Mouse (Mus musculus) lung, postnatal 4 days (tissue): ENCODE results near the gene Atm.

ENCODE experiments used
- DNase-seq, 2 experiments: peaks; one replicate each; pipeline ENCODE4 v3.0.0; 2021

The Atm gene

DNA sequence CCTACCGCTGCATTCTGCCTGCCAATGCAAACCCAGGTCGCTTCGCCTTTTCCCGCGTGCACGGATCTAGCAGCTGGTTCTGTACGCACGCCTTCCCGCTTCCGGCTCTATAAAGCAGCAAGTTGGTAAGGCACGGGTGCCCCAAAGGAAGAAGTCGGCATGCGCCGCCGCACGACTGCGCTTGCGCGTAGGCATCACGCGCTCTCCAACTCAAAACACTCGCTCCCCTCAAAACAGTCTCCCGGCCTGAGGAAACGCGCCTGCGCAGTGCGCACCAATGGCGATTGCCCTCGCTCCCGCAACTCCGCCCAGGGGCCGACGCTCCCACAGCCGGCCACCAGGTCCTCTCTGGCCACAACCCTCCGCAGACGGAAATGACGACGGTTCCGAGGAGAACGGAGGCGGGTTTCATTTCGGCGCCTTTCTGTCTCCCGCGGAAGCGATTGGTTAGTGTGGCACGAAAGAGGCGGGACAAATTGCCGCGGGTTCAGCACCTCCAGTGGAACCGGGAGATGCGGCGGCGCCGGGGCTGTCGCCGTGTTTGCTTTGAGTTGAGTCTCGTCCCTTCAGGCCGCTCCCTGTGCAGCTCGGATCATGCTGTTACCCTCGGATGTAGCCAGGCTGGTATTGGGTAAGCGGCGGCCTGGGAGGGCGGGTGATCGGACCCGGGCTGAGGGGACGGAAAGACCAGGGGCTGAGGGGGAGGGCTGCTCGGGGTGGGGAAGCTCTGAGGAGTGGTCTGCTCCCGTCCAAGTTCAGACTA, at the start of gene Atm, which contains the start of gene Npat:
Atm (minus strand) TSS at position 183 of the 763 bp plus-strand sequence.
Npat (plus strand) TSS at position 490 of the 763 bp plus-strand sequence.
- DNase-seq, result peak; percentile 100

GRCm38 (mm10) chr9:53581870-53582269, 45.3 kb upstream of the Atm start:
- no peak for DNase-seq

- DNase-seq, result no peak
Measured at GRCm38 (mm10) chr9:53575721-53576120, 39.2 kb upstream of the Atm start.

- no peak for DNase-seq
Measured at GRCm38 (mm10) chr9:53572516-53573307, 36.2 kb upstream of the Atm start.

DNA sequence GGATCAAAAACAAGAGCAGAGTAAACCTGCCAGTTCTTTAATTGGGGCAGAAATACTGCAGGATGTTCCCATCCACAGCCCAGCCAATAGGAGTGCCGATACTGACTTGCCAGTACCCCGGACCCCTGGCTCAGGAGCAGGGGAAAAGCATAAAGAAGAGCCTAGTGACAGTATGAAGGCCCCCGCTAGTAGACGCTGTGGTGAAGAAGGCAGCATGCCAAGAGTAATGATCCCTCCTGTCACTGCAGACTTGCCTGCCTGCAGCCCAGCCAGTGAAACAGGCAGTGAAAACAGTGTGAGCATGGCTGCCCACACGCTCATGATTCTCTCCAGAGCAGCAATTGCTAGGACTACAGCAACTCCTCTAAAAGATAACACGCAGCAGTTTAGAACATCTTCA, 34.1 kb upstream of the Atm start:
- DNase-seq, result no peak

DNA sequence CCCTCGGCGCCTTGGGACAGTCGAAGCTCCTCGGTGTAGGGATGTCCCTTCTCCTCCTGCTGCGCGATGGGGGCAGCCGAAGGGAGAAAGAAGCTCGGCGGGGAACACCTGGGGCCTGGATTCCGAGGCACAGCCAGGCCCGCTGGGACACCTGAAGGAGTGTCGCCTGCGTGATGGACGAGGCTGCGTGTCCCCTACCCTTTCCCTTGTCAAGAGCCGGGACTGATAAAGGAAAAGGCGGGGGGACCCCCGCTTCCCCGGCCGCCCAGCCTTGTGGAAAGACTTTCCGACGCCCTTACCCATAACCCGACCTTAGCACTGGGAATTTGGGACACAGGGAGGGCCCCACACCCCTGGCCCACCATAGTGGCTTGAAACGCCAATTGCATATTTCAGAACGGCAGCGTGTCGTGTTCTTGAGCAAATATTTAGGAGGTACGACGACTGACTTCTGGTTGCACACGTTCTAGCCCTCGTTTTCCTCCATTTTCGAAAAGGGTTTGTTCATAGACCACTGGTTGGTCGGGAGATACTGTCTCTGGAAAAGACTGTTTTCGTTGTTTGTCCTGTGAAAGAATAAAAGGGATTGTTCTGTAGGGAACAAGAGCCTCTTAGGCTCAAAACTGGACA, 911 bp upstream of the Atm start:
- no peak for DNase-seq

- DNase-seq, result peak in 1 of 2 experiments; percentile 6
Measured at GRCm38 (mm10) chr9:53535416-53536320, 872 bp downstream of the Atm start.

- no peak for DNase-seq
Measured at GRCm38 (mm10) chr9:53517373-53518009, 19.0 kb downstream of the Atm start.

GRCm38 (mm10) chr9:53514091-53514490, 22.4 kb downstream of the Atm start:
- no peak for DNase-seq

- no peak for DNase-seq
Measured at GRCm38 (mm10) chr9:53508053-53508452, 28.5 kb downstream of the Atm start.

DNA sequence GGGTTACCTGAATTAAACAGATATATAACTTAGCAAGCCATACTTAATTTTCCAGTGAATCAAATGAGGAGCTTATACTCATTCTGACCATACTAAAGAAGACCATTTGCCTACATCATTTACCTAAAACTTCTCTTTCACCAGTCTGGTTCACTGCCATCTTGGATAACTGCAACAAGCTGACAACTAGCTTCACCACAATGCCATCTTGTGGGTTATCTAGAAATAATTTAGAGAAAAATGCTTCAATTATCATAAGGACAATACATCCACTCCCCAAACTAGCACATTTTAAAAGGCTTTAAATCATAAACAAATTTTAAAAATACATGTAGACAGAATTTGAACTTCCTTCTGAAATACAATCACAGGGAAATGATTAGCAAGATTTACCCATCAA, 50.7 kb downstream of the Atm start:
- no peak for DNase-seq

DNA sequence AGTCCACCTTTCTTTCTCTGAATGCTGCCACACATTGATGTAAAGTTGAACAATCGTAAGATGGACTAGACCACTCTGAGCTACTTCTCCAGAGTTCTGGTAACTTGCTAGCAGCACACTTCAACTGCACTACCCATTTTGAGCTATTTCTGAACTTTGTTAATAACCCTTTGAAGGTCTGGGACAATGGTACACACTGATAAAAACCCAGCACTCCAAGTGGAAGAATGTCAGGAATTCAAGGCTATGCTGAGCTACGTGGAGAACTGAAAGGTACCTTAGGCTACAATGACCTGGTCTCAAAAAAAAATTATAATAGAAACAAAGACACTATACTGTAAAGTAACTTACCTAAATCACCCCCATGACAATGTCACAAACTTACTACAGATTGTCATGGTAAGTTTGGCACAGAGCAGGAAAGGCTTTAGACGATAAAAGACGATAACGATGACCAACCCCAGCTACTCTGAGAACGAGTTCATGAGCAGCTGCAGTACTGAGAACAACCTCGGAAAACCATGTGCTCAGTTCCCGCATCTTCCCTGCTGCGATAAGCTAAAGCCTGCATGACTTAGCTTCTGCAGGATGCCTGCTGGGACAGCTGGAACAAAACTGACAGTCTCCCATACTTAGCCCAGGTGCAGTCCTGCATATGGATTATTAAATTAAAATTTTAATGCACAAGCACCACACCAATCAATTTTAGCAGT, 63.6 kb downstream of the Atm start:
- no peak for DNase-seq

GRCm38 (mm10) chr9:53452038-53452437, 84.5 kb downstream of the Atm start:
- DNase-seq, result no peak

DNA sequence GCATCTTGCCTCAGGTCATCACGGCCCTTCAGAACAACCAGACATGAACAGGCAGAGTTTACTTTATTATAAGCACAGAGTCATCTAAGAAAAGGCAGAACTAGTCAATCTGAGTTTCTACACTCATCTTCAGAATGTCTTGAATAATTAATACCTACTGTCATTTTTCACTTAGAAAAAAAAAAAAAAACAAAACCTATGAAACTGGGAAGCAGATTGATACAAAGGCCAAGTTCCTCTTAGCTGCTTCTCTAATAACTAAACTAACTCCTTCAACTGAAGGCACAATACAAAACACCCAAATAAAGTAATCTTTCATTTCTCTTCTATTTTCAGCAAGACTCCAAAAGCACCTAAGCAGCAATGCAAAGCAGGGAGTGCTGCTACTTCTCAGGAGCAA, 85.9 kb downstream of the Atm start:
- no peak for DNase-seq

GRCm38 (mm10) chr9:53435830-53436570, 100.5 kb downstream of the Atm start:
- no peak for DNase-seq

DNA sequence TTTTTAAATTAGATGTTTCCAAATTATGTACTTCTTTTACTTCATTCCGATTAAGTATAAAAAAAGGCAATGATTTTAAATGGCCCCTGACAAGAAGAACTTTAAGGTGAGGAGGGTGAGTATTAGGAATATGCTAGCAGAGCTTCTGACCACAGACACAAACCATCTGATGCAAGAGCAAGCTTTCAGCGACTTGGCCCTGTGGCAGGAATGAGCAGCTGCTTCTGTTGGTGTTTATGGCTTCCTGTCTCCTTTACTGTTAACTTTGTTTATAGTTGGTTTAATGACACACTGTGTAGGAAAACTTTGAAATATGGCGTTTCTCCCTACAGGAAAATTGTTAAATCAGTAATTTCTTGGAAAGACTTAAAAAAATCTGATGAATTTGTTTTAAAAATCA, 108.9 kb downstream of the Atm start:
- peak in 1 of 2 experiments; percentile 48 for DNase-seq

- no peak for DNase-seq
Measured at GRCm38 (mm10) chr9:53426726-53427125, 109.8 kb downstream of the Atm start.

DNA sequence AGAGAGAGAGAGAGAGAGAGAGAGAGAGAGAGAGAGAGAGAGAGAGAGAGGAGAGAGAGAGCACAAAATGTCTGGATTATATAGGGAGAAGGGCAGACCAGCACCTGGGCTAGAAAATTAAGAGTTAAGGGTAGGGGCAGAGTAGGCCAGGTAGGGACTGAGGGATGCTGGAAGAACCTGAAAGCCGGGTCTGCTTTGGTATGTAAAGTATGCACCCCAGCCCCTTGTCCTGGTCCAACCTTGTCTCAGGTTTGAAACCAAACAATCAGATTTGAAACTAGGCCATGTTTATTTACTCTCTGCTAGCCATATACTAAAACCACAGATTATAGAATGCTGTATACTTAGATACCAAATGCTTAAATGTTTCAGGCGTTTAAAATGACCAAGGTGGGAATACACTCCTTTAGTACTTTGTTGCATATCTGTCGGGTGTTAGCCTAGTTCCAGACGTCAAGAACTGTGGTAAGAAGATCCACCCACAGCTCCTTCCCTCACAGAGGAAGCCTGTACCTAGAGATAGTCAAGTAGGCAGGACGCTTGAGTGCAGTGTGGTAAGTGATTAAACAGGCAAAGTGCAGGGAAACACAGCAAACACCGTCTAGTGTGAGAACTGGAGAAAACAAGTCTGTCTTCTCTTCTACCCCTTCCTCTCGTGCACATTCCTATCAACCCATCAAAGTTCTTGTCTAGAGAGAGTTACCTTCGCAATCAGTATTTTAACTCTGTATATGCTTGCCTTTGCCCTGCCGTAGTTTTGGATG, 114.2 kb downstream of the Atm start:
- no peak for DNase-seq

DNA sequence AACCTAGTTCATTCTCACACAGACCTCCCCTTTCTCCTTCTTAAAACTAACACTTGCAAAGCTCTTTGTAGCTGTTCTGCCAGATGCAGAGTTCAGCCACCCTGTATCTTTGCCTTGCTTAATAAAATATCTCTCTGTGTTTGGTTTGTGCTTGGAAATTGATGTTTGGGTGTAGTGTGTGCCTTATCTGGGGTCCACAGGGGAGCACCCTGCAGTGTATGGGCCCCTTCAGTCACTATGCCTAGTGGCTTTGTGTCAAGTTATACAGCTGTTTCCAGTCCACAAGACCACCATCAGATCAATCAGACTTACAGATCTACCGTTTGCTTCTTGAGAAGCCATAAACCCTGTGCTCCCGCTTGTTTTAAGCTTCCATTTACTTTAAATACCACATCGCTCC, 127.1 kb downstream of the Atm start:
- no peak for DNase-seq

- DNase-seq, result peak; percentile 29 to 48
Measured at GRCm38 (mm10) chr9:53408953-53409361, 127.6 kb downstream of the Atm start.
